Mouse (Mus musculus) macrophage (primary cell): ENCODE measurements around the gene Cdx4. TPM values are rescaled to one million over a fixed set of nuclear protein-coding genes. Genes with fewer than 3 reads are reported as not detected.

Source experiments
- H3K27ac ChIP-seq: fragments of 350-480 bp; formaldehyde crosslinking; 2 replicates; pipeline ENCODE4 v1.9.0; 2021
- H3K36me3 ChIP-seq: fragments of 350-480 bp; formaldehyde crosslinking; 2 replicates; pipeline ENCODE4 v1.9.0; 2021; ENCODE audit errors: inconsistent target
- H3K4me3 ChIP-seq: fragments of 350-480 bp; formaldehyde crosslinking; 2 replicates; pipeline ENCODE4 v1.9.0; 2021; ENCODE audit errors: inconsistent target
- H3K79me2 ChIP-seq: fragments of 350-480 bp; formaldehyde crosslinking; 2 replicates; pipeline ENCODE4 v1.9.0; 2021; ENCODE audit errors: inconsistent target
- WGBS: methylation state at CpG from one replicate; pipeline ENCODE4 v1.1.7; 2026; ENCODE audit warnings: inconsistent platforms; ENCODE audit not compliant: missing documents; 5-methylcytosine and 5-hydroxymethylcytosine counted together
- polyA plus RNA-seq: library from polyadenylated mRNA; stranded (reverse); fragments of 250-400 nt; gene quantifications from 3 replicates; pipeline ENCODE4 v1.2.4, GENCODE M21; 2018; ENCODE audit warnings: inconsistent platforms
- total RNA-seq, 78 experiments: library from RNA; depleted of rRNA; stranded (reverse); fragments of 250-400 nt; gene quantifications; 1 replicate in 9 of 78; 2 replicates in 24 of 78; 3 replicates in 43 of 78; 4 replicates in 2 of 78; pipeline ENCODE4 v1.2.4; 2018; ENCODE audit warnings: inconsistent platforms in 56 of 78

Gene Cdx4
- not detected for total RNA-seq (2018; cell fraction: chromatin; rRNA removed)
- not detected for total RNA-seq (2018; cell fraction: cytosol; rRNA removed)
- not detected for total RNA-seq (2018; cell fraction: nucleus; rRNA removed)
- polyA plus RNA-seq = not detected in 3 replicates

DNA sequence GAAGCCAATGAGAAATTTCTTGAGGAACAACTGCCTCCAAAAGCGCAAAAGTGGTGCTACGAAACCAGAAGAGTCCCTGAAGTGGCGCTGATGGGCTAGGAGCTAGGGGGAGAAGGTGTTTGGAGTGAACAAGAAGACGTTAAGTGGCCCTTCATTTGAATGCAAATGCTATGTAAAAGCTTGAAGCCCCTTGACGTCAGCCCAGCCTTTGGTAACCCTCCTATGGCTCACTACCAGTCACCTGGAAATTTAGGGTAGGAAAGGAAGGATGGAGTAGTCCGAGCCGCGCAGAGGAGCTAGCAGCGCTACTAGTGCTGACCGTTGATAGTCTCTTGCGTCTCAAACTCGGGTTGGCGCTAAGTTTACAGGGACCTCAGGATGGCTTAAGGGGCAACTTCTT is at the start of gene Cdx4:
Gene Cdx4, plus strand, starts transcription at position 253 of the 400 bp plus-strand sequence.
- no peaks in the 10 kb centered on the region for H3K79me2 ChIP-seq
- no peak within 1 kb of the TSS for H3K27ac ChIP-seq
- 38% methylated on average over 13 of the region's 13 CpGs for WGBS
- H3K4me3 ChIP-seq = no peak within 1 kb of the TSS
- H3K36me3 ChIP-seq = no peaks in the 10 kb centered on the region

- no peak overlapping the region for H3K27ac ChIP-seq
- no peaks in the 10 kb centered on the region for H3K36me3 ChIP-seq
- H3K79me2 ChIP-seq = no peaks in the 10 kb centered on the region
- no peak overlapping the region for H3K4me3 ChIP-seq
- 96% methylated on average over 4 of the region's 5 CpGs for WGBS
Observed at GRCm38 (mm10) chrX:103274325-103274724, 46.9 kb upstream of the Cdx4 start.

DNA sequence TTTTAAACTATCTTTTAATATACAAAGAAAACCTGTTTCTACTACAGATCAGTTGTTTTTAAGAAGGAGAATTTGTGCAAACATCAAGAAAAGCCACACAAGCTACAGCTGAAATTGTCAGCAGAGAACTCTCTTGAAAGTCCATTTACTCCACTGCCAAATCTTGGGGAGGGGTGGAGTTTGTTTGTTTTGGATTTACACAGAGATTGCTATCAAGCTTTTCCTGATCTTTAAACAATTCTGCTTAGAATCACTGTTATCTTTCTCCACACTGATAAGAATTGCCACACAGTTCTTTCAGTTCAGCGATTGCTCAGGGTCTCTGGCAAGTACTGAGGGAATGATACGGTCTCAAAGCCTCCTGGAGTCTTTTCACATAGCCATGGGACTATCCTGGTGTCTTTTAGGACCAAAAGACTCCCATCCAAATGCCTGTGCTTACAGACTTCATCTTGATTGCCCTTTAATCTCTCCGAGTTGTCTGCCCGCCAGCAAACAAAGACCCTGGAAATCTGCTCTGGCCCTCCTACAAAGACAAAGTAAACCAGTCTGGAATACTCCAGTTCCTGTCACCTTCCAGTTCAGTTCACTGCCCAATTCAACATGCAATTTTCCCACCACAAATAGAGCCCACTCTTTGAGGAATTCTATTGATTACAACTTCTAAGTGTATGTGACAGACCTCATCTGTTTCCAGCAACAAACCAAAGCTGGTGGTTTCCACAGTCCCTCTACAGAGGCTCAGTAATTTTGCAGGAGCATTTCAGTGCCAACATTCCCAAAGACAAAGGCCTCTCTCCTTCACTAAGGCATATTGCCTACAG is 34.1 kb upstream of the Cdx4 start:
- WGBS = 79% methylated on average over 4 of the region's 4 CpGs
- no peak overlapping the region for H3K27ac ChIP-seq

GRCm38 (mm10) chrX:103287846-103288377 is 33.3 kb upstream of the Cdx4 start:
- 19% methylated on average over 9 of the region's 10 CpGs for WGBS
- Histone ChIP-seq H3K79me2 (no peaks in the 10 kb centered on the region), H3K4me3 (no peak overlapping the region), H3K36me3 (no peaks in the 10 kb centered on the region), H3K27ac (no peak overlapping the region)

More for the DNA sequence above, 34.1 kb upstream of the Cdx4 start:
- Histone ChIP-seq H3K79me2 (no peaks in the 10 kb centered on the region), H3K36me3 (no peaks in the 10 kb centered on the region), H3K4me3 (no peak overlapping the region)

- Histone ChIP-seq H3K36me3 (no peaks in the 10 kb centered on the region), H3K27ac (no peak overlapping the region), H3K4me3 (no peak overlapping the region), H3K79me2 (no peaks in the 10 kb centered on the region)
- 38% methylated on average over 23 of the region's 25 CpGs for WGBS
Observed at GRCm38 (mm10) chrX:103288485-103289330, 32.5 kb upstream of the Cdx4 start.

- no peaks in the 10 kb centered on the region for H3K79me2 ChIP-seq
- no peak overlapping the region for H3K4me3 ChIP-seq
- no peaks in the 10 kb centered on the region for H3K36me3 ChIP-seq
- WGBS = 34% methylated on average over 4 of the region's 4 CpGs
- no peak overlapping the region for H3K27ac ChIP-seq
Observed at GRCm38 (mm10) chrX:103298937-103299336, 22.3 kb upstream of the Cdx4 start.

DNA sequence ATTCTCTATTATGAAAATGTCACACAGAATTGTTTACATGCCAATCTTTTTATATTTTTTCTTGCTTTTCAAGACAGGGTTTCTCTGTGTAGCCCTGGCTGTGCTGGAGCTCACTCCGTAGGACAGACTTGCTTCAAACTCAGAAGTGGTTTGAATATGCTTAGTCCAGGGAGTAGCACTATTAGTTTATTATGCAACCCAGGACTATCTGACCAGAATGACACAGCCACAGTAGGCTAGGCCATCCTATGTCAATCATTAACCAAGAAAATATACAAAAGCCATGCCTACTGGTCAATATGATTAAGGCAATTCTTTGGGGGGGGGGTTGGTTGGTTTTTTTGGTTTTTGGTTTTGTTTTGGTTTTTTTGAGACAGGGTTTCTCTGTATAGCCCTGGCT is 12.9 kb upstream of the Cdx4 start:
- 100% methylated on average over 1 of the region's 1 CpGs for WGBS
- H3K79me2 ChIP-seq = no peaks in the 10 kb centered on the region
- no peak overlapping the region for H3K27ac ChIP-seq

GRCm38 (mm10) chrX:103311723-103312122 is 9.5 kb upstream of the Cdx4 start:
- Histone ChIP-seq H3K36me3 (no peaks in the 10 kb centered on the region), H3K79me2 (no peaks in the 10 kb centered on the region), H3K27ac (no peak overlapping the region), H3K4me3 (no peak overlapping the region)
- 93% methylated on average over 3 of the region's 3 CpGs for WGBS

More for the DNA sequence above, 12.9 kb upstream of the Cdx4 start:
- Histone ChIP-seq H3K4me3 (no peak overlapping the region), H3K36me3 (no peaks in the 10 kb centered on the region)

DNA sequence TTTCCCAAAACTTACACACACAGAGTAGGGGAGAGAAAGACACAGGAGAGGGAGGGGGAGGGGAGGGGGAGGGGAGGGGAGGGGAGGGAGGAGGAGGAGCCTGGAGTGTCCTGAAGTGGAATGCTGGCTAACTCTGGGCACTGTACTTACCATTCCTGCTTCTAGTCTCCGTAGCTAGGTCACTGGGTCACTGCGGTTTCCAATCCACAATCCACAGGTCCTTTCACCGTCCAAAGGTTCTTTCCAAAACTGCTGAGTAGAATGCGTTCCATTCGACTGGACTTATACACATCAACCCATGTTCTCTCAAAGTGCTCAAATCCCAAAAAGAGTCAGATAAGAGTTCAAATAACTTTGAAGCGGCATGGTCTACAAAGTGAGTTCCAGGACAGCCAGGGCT is 7.1 kb upstream of the Cdx4 start:
- no peaks in the 10 kb centered on the region for H3K79me2 ChIP-seq
- H3K27ac ChIP-seq = no peak overlapping the region
- H3K4me3 ChIP-seq = no peak overlapping the region
- no peaks in the 10 kb centered on the region for H3K36me3 ChIP-seq
- 95% methylated on average over 6 of the region's 6 CpGs for WGBS

- Histone ChIP-seq H3K36me3 (no peaks in the 10 kb centered on the region), H3K4me3 (no peak overlapping the region), H3K27ac (no peak overlapping the region), H3K79me2 (no peaks in the 10 kb centered on the region)
- WGBS = 76% methylated on average over 3 of the region's 3 CpGs
Observed at GRCm38 (mm10) chrX:103325900-103326299, 4.7 kb downstream of the Cdx4 start.

DNA sequence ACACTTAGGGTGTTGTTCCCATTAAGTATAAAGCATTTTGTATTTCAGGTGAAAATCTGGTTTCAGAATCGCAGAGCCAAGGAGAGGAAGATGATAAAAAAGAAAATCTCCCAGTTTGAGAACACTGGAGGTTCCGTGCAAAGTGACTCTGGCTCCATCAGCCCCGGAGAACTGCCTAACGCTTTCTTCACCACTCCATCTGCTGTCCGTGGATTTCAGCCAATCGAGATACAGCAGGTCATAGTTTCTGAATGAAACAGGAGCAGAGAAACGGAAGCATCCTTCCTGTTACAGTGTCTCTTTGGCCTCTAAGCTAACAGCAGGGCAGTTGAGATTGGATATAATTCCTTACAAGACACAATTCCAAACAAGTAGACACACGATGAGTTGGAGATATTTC is 8.2 kb downstream of the Cdx4 start:
- WGBS = 84% methylated on average over 8 of the region's 8 CpGs
- no peaks in the 10 kb centered on the region for H3K36me3 ChIP-seq
- no peak overlapping the region for H3K4me3 ChIP-seq
- H3K27ac ChIP-seq = no peak overlapping the region
- H3K79me2 ChIP-seq = no peaks in the 10 kb centered on the region

DNA sequence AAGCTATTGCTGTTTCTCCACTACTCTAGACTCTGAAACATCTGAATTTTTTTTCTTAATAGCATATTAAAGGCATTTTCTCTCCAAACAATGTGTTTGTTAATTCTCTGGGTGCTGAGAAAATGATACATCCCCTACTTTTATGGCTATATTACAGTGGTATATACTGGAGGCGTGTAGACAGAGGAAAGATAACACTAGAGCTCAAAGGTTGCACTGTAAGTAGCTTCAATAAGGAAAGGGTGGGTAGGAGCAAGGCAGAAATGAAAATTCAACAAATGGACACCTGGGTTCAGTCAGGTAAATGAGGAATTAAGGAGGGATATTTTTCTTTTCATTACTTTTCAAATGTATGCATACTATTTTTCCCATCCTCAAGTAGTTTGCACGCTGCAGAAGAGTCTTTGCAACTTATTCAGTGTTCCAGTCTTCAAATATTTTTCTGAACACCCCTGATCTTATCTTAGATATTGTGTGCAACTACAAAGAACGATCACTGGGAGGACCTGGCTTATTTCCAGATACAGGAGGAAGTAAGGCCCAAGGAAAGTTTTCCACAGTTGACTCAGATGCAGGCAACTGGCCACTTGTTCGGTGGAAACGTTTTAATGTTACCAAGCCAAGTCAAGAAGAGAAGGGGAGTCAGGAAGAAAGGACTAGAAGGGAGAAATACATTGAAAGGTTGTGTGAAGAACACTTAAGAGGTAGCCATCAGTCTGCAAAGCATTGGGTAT is 10.1 kb downstream of the Cdx4 start:
- WGBS = 52% methylated on average over 5 of the region's 5 CpGs
- H3K79me2 ChIP-seq = no peaks in the 10 kb centered on the region
- no peak overlapping the region for H3K4me3 ChIP-seq
- H3K36me3 ChIP-seq = no peaks in the 10 kb centered on the region
- H3K27ac ChIP-seq = no peak overlapping the region

DNA sequence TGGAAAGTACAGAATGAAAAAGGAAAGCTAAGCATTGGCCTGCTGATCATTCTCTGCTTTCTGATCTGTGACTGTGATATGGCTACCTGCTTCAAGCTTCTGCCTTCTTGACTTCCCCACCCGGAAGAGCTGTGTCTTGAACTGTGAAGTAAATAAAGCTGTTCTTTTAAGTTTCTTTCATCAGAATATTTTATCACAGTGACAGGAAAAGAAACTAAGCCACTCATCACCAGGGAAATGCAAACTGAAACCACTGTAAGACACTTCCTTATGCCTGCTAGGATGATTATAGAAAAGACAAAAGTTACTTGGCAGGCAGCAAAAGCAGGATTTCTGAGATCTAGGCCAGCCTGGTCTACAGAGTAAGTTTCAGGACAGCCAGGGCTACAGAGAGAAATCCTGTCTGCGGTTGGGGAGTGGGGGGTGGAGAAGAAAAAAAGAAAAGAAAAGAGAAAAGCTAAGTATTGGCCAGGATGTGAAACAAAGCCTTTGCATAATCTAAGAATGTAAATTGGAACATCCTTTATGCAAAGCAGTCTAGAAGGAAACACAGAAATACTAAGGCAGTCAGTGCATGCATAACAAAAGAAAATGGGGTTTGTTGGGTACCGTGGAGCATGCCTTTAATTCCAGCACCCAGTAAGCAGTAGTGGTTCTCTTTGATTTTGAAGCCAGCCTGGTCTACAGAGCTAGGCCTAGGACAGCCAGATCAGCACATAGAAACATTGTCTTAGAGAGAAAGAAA is 20.3 kb downstream of the Cdx4 start:
- Histone ChIP-seq H3K4me3 (no peak overlapping the region), H3K36me3 (no peaks in the 10 kb centered on the region), H3K79me2 (no peaks in the 10 kb centered on the region), H3K27ac (no peak overlapping the region)
- WGBS = 66% methylated on average over 3 of the region's 3 CpGs

- no peaks in the 10 kb centered on the region for H3K36me3 ChIP-seq
- no peaks in the 10 kb centered on the region for H3K79me2 ChIP-seq
- no peak overlapping the region for H3K27ac ChIP-seq
- 57% methylated on average over 4 of the region's 5 CpGs for WGBS
- no peak overlapping the region for H3K4me3 ChIP-seq
Observed at GRCm38 (mm10) chrX:103355784-103356183, 34.6 kb downstream of the Cdx4 start.
